Mouse (Mus musculus): ENCODE measurements around the gene Ajuba.

The Ajuba gene

DNA sequence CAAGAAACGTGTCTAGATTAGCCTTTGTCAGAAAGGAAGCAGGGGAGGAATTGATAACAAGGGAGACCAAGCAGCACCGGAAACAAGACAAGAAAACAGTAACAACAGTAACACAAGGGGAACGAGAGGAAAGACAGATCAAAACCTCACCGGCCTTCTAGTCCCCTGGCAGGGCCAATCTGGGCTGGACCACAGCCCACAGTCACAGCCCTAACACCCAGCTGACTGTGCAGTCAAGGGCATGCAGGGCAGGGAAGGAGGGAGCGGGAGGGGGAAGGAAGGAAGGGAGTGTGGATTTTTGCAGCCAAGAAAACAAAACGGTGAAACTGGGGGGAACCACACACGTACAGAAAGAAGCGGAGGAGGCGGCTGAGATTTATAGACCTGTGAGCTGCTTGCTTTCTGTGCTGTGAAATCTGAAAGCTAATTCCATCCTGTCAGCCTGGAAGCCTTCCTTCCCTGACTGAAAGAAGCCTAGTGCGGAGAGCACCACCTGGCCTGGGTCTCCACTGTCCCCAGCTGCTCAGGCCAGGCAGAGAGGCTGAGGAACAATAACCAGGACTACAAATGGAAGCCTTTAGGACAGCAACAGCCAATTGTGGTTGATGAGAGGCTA, 15.1 kb upstream of the Ajuba start:
- DNase-seq (ENCODE audit: extremely low read depth, low read depth): peak; percentile 82

DNA sequence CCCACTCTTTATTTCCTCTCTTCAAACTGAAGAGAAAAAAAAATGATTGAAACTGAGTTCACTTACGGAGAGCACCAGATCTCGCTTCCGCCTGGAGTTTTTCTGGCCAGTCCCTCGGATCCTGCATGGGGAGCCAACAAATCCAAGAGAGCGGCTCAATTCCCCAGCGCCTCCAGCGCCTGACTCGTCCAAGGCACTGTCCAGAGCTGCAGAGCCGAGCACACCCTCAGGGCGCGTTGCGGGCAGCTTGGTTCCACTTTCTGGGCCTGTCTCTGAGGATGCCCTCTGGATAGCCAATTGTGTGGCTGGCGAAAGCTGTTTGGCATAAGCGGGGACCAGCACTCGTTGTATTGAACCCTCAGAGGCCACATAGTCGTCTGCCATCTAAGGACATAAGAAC, 13.7 kb upstream of the Ajuba start:
- no peak for DNase-seq (ENCODE audit: extremely low read depth, low read depth)

GRCm38 (mm10) chr14:54583681-54584338, 6.5 kb upstream of the Ajuba start:
- no peak for DNase-seq (ENCODE audit: extremely low read depth, low read depth)

DNA sequence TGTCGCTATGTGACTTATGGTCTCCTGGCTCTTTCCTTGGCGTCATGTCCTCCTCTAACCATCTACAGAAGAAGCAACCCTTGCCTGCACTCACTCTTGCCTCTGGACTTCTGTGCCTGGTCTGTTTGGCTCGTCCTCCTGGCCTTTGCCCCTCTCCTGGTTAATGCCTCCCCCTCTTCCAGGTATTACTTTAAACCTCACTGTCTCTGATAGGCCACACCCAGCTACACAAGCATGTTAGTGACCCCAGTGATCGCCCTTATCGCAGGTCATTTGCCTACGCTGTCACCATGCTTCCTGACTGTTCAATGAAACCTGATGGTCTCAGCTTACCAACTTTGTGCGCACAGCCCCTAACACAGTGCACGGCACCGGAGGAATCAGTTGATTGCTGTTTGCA, 5.2 kb upstream of the Ajuba start:
- no peak for DNase-seq (ENCODE audit: extremely low read depth, low read depth)

GRCm38 (mm10) chr14:54579638-54580037, 2.3 kb upstream of the Ajuba start:
- DNase-seq (ENCODE audit: extremely low read depth, low read depth): no peak

GRCm38 (mm10) chr14:54578063-54578462, 705 bp upstream of the Ajuba start:
- DNase-seq (ENCODE audit: extremely low read depth, low read depth): no peak

GRCm38 (mm10) chr14:54576241-54577088, 893 bp downstream of the Ajuba start:
- no peak for DNase-seq (ENCODE audit: extremely low read depth, low read depth)

DNA sequence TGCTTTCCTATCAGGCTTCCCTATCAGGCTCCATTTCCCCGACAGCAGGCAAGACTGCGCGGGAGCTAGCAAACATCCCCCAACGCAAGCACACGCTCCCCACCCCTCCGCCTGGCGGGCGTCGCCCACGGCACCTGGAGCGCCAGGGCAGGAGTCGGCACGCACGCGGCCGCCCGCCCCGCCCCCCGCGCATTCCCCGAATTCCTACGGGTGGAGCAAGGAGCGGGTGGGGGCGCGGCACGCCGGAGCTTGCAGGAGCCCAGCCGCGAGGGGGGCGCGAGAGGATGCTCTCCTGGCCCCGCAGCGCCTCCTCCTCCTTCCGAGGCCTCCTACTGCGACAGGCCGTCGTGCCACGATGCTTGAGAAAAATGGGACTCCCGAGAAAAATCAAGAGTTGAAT, 1.7 kb downstream of the Ajuba start:
- no peak for DNase-seq (ENCODE audit: extremely low read depth, low read depth)

- DNase-seq (ENCODE audit: extremely low read depth, low read depth): no peak
These were observed 2.3 kb downstream of the Ajuba start for GRCm38 (mm10) chr14:54575031-54575430.

DNA sequence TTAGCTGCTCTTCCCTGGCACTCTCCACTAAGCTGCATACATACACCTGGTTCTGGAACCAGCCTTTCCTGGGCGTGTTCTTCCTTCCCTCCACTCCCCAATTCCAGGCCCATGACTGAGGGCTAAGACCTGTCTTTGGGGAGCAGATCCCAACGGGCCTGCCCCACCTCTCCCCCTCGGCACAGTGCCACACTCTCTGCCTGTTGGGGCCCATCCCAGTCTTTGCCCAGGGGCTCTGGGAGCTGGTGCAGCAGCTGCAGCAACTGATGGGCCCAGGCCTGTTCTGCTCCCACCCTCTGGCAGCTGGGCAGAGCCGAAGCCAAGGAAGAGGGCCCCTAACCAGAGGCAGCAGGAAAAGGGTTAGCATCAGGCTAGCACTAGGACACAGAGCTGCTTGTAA, 3.1 kb downstream of the Ajuba start:
- DNase-seq (ENCODE audit: extremely low read depth, low read depth): no peak

GRCm38 (mm10) chr14:54572790-54573736, 4.3 kb downstream of the Ajuba start:
- no peak for DNase-seq (ENCODE audit: extremely low read depth, low read depth)

GRCm38 (mm10) chr14:54572122-54572521, 5.2 kb downstream of the Ajuba start:
- no peak for DNase-seq (ENCODE audit: extremely low read depth, low read depth)

DNA sequence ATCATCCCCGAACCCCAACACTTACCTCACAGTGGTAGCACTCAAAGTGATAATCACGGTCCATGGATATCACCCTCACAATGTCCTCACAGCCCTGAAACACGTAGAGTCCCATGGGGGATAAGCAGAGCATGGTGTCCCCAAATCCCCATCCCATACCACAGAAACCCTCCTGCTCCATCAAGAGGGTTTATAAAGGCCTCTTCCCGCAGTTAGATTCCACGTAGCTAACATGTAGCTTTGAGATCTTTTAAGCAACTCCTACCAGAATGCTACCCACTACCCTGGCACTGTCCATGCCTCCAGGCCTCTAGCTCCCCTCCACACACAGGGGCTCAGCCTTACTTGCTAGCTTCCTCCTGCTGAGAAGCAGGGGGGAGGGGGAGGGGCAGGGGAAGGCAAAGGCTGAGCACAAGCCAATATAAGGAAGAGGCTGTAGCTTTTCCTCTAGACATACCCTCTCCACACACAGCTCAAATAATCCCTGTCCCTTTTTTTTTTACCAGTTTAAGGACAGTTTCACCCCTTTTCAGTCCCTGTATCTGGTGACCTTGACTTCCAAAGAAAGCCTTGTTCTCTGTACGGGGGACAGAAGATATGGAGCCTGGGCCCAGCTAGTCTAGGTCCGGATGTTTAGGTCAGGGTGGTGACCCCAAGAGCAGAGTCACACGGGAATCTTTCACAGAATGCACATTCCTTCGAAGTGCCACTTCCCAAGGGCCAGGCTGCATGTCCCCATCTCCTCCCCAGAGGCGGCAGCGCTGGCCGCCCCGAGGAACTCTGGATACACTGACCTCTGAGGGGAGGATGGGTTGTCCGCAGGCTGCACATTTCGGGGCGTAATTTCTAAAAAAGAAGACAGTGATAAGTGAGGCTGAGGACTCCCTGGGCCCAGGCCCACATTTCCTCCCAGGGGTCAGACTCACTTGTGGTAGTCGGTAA, 7.6 kb downstream of the Ajuba start:
- DNase-seq (ENCODE audit: extremely low read depth, low read depth): no peak

DNA sequence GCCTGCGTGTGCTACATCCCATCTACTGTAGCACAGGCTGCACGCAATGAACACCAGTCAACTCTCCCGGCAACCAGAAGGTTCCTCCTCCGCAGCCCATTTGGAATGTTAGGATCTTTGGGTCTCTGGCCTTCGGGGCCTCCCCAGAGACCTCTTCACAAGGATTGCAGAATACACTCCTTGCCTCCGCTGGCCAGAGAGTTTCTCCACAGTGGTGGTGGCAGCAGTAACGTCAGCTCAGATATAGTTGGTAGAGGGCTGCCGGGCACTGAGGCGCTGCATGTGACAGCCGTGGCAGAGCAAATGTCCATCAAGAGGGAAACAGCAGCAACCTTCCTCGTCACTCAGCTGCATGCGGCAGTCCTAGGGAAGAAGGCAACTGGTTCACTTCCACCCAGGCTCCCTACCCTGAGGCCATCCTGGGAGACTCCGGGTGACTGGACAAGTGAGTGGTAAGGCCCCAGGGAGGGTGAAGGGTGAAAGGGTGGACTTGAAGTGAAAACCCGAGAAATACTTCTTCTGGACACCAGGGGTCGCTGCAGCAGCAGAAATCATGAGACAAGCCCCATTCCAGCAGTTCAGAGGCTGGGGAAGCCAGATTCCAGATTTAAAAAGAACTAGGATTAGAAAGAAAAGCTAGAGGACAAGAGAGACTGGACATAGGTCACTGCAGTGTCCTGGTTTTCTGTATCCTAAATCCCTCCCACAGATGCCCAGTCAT, 8.5 kb downstream of the Ajuba start:
- DNase-seq (ENCODE audit: extremely low read depth, low read depth): no peak

DNA sequence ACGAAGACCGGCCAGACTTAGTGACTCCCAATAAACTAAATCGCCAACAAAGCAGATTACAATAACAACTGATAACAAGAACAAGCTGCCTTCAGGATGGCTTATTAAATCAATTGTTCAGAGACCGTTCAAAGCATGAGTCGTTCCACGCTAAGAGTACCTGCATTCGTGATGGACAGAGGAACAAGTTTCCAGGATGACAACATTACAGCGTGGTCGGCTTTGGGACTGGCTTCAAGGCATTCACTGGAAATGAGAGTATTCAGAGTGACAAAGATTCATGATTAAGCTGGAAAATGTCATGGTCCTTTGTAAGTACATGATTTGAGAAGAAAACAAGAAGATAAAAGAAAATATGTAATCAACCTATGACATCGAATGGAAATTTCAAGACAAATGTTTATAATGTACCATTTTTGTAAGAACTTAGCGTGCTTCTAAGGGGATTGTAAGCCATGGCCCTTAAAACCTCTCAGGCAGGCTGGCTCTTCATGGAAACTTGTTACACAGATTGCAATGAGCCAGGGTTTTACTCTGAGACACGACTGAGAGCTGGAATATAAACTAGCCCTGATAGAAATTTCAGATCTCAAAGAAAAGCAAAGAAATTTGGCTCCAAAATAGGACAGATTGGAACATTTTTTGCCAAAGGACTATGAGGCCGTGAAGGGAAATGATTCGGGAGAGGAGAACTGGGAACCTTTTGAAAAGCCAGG, 16.7 kb downstream of the Ajuba start:
- DNase-seq (ENCODE audit: extremely low read depth, low read depth): no peak

DNA sequence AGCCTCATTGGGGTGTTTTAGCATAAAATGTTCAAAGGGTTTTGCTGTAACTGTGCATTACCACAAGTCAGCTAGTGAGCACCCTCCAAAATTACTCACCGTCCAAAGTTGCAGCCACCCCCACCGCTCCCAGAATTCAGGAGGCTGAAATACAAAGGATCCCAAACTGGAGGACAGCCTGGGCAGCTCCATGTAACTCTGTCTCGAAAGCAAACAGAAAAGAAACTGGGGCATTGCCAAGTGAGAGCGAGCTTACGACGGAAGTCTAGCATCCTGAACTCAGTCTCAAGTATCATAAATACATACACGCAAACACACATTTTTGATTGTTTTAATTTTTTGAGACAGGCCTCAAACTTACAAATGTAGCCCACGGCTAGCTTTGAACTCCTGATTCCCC, 20.0 kb downstream of the Ajuba start:
- DNase-seq (ENCODE audit: extremely low read depth, low read depth): no peak

GRCm38 (mm10) chr14:54553975-54554769, 23.2 kb downstream of the Ajuba start, which contains the start of gene Haus4:
TSS of gene Haus4 (minus strand) at chr14:54554616.
- peak; percentile 83 for DNase-seq (ENCODE audit: extremely low read depth, low read depth)

DNA sequence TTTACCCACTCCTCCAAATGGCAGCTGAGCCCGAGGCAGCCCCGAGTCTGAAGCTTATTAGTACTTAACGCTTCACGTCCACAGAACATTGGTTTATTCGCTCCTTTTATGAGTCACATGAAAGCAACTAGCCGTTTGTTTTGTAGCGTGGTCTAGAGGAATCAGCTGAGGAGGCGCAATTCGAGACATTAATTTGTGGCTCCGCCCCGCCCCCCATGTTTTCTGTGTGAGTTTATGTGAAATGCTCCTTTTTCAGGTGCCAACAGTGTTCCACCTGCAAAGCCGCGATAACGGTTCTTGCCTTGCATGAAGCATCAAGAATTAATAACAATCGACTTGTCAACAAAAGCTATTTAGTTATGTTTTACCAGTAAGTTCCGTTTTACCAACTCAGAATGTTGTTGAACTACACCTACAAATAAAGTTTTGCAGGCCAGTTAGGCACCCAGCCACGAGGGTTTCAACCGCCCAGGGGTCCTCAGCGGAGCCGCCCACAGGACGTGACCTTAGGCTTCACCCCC, 23.8 kb downstream of the Ajuba start:
- DNase-seq (ENCODE audit: extremely low read depth, low read depth): peak; percentile 56
